Mouse (Mus musculus): ENCODE data around the gene Cox11.

Gene Cox11

DNA sequence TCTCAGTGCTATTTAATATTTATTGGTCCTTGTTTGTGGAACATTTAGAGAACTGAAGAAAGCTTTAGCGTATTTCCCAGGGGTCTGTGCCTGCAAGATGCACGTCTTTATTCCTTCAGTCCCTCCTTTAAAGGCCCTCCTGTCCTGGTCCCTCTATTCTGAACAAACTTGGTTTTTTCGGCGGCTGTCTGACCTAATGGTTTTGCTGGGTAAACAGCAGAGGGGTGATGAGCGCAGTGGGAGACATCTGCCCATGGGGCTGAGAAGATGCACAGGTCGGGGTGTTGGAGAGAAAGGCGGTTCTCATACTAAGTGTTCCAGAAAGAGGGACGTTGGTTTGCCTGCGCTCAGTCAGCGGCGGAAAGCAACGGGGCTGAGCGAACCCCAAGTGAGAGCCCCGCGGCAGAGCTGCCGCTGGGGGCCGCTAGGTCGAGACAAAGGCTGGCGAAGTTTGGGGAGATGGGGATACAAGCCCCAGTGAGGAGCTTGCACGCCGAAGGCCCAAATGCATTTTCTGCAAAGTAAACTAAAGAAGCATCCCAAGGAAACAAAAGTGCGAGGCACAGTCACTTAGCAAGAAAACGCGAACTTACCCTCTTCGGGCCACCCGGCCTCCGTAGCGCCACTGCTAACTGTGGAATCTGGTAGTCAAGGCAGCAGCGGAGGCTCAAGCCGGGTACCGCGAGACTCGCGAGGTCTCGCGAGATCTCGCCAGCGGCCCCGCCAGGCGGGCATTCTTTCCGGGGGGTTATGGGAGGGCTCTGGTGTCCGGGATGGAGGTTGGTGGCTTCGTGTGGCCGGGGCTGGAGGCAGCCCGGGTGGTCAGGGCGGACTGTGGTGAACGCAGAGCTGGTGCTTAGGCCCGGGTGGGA is at the start of gene Cox11, which contains the start of gene Stxbp4:
Cox11 (plus strand) TSS at position 734 of the 872 bp plus-strand sequence.
Stxbp4 (minus strand) TSS at position 645 of the 872 bp plus-strand sequence.
- peak; percentile 94 to 97 for DNase-seq

DNA sequence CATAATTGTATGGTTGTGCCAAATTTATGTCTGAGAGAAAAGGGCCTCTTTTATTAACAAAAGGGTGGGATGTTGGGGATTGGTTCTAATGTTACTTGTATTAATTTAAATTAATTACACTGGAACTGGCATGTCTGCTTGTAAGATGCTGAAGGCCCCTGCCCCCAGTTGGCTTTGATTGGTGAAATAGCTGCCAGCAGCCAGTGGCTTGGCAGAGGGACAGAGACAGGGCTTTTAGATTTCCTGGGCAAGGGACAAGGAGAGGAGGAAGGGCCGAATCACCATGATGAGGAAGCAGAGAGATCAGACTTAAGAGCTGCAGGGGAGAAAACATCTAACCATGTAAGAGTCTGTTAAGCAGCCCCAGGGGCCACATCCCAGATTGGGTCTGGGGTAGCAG is 47.0 kb upstream of the Cox11 start:
- DNase-seq = no peak

DNA sequence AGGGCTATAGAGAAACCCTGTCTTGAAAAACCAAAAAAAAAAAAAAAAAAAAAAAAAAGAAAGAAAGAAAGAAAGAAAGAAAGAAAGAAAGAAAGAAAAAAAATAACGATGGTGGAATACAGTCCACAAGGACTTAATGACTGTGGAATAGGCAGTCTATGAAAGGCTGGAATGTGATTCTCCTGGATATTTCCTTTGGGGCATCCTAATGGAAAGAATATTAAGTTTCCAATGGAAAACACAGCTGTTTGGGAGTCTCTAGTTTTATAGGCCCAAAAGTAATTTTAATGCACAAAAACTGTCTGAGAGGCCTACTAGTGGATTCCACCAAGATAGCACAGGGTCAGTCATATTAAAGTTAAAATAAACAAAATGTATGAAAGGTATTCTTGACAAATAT is 42.1 kb upstream of the Cox11 start:
- no peak for DNase-seq

DNA sequence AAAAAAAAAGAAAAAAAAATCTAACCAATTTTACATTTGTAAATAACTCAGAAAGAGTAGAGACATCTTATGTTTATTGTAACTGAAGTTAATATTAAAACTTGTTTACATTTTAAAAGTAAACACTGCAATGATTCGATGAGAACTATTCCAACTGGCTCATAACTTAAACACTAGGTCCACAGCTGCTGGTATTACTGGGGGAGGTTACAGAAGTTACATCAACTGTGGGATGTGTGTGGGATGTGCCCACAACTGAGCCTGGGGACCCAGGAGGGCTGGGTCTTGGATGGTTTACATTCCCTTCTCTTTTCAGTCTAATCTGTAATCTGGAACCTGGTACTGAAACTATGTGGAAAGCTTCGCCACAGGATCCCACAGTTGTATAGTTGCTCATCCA is 34.9 kb upstream of the Cox11 start:
- DNase-seq = no peak

DNA sequence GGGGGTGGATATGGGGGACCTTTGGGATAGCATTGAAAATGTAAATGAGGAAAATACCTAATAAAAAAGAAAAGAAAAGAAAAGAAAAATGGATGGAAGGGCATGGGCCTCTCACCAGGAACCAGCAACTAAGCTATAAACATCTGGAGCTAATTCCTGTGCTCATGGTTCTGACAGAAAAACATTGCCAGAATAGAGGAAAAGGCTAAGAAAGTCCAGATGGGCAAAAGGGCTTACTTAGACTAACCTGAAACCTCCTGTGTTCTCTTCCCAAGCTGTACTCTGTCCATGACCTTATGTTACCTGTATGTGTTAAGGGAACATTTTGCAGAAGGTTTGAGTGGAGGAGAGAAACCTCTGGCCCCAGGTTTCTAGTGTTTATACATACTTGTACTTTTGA is 25.9 kb upstream of the Cox11 start:
- DNase-seq = no peak

DNA sequence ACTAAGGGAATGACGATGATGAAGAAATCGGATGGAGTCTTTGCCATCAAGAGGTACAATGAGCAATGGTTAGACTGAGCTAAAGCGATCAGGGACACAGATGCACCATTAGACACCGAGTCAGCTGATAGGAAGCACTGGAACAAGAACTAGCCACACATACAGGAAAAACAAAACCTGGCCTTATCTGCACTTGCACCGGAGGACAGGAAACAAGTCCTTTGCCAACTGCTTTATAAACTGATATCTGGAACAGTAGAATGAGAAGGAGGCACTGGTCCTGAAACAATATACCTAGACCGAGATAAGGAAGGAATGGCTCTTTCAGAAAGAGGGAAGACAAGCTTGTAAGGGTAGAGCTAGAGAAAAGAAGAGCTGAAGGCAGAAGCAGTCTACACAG is 23.2 kb upstream of the Cox11 start:
- DNase-seq = no peak

DNA sequence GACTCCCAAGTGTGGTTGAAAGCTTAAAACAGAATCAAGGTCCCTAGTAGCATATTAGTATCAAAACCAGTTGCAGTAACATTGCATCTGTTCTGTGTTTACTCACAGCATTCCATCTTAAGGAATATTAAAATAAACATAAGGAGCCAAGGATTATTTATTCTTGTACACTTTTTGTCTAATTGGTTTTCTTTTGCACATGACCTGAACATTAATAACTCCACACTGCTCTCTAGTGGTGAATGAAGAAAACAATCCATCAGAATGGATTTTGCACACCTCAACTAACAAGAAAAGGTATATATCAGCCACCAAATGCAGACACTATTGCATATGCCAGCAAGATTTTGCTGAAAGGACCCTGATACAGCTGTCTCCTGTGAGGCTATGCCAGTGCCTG is 21.5 kb upstream of the Cox11 start:
- no peak for DNase-seq

DNA sequence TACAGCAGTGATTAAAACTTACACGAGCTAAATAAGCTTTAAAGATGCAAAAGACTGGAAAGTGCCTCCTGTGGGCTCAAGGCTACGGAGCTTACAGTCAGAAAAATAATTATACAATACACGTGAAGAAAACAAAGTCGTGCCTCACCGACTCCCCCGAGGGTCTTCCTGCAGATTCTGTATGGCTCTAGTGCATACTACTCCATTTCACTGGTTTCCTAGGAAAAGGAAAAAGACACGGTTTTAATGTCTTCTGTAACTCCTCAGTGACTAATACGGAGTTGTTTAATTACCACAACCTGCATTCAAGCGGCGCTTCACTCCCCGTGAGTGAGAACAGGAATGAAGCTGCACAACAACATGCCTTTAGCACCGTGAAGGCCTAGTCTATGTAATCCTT is 15.9 kb upstream of the Cox11 start:
- DNase-seq = no peak

DNA sequence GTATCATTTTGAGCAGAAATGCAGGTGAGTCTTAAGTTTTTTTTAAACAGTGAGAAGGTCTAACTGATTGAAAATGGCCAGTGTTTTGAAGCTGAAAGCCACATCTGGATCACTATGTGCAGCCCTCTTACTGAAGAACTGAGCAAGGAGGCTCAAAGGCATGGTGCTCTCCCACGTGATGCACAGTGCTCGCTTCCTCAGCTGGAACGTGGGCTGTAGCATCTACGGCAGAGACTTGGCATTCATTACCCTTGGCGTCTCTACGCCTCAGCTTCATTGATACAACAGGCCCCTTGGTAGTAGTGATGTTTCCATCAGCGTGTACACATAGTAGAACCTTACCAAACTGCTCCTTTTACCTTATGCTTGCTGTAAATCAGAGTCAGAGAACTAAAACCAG is 15.5 kb upstream of the Cox11 start:
- no peak for DNase-seq

DNA sequence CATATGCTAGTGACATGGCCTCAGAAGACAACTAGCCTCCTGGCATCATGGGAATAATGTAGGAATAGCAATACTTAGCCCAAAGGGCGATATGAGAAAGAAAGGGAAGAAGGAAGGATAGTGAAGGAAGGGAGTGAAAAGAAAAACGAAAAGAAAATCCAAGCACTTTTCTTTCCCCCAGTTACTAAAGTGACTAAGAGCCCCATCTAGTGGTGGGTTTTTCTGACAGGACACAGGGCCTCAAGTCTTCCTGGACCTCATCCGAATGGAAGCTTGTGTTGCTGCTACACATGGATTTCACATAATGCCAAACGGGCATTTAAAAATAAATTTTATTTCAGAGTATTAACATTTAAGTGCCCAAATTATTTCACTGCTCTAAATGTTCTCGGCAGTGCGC is 14.5 kb upstream of the Cox11 start:
- DNase-seq = peak in 1 of 2 experiments; percentile 42

DNA sequence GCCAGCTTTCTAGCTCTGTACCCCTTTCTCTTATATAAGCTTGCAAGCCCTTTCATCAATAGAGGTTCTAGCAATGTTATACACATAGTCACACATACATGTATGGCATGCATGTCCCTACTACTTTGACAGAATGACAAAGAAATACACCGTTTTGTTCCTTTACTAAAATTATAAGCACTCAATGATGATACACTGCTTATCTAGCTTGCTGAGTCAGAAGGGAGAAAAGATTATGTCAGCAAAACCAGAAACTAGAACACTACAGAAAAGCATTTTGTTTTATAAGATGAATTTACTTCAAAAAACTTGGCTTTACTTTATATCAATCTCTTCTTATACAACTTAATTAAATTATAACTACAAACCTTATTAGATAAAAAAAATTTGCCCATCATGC is 12.8 kb upstream of the Cox11 start:
- DNase-seq = no peak

DNA sequence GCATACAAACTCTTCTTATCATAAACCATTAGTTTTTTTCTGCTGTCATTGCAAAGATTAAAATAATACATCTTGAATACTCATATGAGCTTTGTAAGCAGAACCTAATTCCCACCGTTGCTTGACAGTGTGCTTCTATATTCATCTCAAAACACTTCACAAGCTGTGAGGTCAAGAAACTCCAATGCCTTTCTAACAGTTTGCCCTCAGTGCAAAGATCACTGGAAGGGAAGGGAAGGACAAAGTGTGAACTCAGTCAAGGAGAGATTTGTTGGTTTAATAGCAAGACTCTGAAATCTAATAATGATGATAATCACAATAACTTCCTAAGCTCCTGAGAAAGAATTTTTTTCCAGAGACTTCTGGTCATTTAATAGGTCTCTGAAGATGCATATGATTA is 10.2 kb upstream of the Cox11 start:
- no peak for DNase-seq

DNA sequence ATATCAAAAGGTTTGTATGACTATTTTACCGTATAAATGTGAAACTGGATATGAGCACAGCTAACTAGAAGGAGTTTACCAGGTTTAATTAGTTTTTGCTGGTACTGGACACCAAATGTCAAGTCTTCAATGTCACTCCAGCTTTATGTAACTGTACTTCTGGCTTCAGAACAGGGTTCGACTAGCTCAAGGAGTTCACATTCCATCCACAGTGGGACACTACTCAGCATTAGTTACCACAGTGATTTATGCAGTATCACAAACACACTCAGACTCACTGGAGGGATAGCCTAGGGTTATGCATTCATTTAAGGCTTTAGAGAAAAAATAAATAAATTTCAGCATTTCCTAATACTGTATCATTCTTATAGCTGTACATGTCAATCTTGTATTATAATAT is 5.5 kb upstream of the Cox11 start:
- DNase-seq = no peak

DNA sequence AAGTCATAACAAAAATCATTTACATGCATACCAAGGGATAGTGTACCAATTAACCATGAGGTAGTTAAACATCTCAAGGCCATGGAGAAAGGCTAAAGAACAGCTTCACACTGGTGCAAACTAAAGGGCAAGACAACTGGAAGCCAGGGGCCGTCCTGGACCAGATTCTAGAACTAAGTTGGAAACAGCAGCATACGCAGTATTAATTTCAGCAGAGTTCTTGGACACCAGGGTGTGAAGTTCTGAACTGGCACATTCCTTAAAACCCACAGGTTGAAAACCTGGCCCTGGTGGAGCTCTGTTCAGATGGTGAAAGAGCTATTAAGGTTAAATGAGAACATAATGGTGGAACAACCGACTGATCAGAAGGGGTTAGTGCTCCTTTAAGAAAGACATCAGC is 3.3 kb upstream of the Cox11 start:
- no peak for DNase-seq

DNA sequence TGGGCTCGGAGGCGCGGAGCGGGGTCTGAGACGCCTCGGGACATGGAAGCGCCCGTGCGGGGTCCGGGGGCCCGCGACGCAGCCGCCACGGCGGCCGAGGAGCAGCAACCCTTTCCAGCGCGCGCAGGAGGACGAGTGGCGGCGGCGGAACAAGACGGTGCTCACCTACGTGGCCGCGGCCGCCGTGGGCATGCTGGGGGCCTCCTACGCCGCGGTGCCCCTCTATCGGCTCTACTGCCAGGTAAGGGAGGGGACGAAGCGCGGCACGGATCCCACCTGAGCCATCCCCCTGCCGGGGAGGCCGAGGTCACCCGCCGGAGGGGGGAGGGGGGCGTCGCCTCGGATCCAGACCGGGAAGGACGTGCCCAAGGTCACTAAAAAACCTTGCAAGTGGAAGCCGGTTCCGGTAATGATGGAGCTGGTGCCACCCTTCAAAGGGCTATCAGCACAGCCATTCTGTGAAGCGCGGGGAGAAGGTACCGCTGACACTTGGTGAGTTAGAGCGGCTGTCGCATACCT is 398 bp downstream of the Cox11 start:
- DNase-seq = no peak

DNA sequence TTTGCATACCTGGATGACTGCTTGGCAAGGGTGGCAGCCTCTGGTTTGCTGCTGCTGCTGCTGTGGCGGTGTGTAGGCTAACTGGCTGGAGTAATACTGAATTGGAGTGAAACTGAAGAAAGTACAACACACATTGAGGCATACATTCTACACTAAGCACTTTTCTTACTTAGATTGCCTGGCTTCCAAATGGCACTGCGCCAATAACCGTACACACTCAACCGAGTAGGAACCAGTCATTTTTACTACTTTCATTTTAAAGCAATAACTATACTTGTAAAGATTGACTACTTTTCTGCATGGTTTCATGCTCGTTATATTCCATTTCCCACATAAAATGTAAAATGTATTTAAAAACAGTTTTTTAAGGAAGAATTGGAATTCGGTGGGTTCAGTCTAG is 11.8 kb downstream of the Cox11 start:
- DNase-seq = no peak

DNA sequence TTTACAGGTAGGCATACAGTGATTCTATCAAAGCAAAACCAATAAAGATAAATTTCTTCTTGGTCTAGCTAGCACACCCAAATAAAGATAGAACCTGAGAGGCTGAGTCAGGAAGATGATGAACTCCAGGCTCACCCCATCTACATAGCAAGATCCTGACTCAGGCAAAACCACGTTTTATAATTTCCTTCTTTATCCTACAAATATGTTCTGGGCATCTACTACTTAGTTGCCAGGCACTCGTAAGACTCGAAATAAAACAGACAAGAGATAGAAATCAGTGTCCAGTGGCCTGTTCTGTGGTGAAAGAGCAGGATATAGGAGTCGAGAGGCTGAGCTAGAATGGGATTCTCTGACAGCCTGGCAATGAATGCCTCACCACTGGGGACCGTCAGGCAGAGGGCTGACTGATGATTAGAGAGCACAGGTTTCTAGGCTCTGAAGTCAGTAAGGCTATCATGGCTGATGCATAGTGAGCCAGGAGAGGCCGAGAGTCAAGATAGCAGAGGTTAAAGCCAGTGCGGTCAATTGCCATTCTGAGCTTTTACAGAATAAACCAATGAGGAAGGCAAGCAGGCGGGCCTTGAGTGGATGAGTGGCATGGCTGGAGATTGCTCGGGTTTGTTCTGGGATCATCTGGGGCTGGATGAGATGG is 12.4 kb downstream of the Cox11 start:
- DNase-seq = no peak

DNA sequence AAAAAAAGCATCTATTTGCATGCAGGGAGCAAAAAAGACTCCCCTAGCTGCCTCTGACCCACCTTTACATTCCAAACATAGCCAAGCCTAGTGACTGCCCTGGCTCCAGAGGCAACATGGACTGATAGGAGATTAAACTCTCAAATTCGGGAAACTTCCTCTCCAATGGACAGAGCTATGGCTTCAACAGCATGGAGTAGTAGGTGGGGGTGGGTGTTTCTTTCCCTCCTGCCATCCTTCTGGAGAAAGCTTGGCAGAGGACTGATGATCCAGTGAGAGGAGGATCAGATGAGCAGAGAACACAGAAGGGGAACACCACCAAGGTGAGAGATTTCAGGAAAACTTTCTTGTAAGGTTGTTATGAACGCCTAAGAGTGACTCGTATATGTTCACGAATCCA is 14.6 kb downstream of the Cox11 start:
- no peak for DNase-seq

DNA sequence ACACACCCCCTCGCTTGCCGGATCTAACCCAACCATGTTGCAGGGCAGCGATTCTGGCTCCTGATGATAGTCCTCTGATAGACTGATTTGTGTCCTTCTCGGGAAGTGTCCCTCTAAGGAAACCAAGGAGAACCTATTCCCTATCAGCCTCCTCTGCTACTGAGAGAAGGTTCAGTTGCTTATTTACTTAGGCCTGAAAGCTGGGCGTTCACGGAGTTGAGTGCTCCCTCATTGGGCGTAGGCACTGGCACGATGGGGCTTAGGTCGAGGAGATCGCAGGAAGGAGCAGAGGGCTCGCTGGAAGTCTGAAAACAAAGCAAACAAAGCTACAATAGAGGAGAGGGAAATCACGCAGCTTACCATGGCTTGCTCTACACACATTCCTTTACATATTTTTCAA is 19.6 kb downstream of the Cox11 start:
- peak in 1 of 2 experiments; percentile 37 for DNase-seq

DNA sequence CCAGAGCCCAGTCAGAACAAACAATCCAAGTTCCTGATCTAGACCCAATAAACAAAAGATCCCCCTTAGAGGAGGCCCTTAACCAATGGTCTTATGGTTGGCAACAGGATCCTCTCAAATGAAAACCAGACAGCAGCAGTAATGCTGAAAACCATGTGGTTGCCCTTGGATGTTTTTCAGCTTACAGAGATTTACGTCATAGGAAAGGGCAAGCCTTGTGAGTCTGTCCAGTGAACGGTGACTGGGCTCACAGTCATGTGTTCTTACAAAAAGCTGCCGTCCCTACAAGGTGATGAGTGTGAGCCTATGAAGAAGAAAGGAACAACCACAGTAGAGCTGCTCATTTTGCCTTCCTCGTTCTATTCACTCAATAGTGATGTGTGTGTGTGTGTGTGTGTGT is 22.7 kb downstream of the Cox11 start:
- DNase-seq = no peak

DNA sequence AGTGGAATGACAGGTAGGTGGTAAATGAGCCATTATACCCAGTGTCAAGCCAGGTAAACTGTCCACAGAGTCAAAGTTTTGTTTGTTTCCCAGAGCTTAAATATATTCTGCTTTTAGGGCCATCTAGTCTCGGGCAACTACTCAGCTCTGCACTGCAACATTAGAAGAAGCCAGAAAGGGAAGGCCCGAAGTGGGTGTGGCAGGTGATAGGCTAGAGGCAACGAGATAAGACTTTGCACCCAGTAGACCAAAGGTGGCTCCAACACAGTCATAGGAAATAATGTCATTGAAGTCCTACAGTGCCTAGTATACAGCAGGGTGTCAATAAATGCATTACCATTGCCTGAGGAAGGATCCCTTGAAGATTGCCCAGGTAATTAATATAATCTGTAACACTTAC is 25.1 kb downstream of the Cox11 start:
- DNase-seq = no peak

DNA sequence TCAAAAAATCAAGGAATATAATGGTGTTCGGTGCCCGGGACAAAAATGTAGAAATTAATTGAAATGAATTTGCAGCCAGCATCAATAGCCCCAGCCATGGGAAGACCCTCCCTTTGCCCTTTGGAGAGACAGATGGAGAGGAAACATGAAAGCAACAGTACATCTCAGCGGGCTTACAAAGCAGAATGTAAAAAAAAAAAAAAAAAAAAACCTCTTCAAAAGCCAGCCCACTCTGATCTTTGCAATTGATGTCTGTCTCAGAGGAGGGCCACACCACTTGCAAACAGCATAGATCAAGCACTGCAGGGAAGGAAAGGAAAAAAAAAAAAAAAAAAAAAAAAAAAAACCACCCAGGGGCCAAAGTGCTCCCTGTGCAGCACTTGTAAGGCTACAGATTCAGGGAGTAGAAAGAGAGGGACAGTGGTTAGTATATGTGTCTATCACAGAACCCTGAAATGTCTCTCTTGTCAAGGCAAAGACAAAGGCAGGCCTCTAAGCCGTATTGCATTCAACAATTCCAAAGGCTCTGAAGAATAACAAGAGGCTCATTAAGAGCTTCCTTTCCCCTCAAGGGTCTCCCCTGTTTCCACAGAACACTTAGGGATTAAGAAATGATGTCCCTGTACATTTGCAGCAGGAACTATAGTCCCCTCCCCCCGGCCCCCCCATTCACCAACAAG is 25.8 kb downstream of the Cox11 start:
- DNase-seq = no peak

DNA sequence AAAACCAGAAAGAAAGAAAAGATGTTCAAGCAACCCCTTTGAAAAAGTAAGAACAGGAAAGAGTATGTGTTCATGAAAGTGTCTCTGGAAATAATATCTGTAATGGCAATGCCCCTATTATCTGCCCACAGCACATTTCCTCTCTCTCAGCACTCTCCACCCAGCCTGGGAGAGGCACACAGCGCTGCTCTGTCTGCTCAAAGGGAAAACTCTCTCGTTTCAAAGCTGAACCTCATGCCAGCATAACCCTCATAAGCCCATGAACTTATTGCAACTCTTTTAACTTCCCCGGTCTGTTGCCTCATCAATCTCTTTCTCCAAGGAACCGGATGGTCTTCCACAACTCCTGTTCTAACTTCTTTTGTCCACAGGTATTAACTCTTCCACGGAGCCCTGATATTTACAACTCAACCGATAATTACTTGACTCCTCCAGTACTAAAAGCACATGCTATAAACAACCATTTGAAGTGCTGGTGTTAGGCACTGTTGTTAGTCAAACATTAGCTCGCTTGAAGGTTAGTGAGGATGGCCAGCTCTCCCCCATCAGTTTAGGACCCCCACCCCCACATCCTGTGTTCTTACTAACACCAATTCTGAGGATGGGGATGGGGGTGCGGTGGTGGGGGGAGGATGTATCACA is 26.5 kb downstream of the Cox11 start:
- DNase-seq = no peak
